Mouse (Mus musculus) frontal cortex, adult 2 months (tissue): Measurements from ENCODE around the gene Sacm1l. TPM values are rescaled to one million over a fixed set of nuclear protein-coding genes. Genes with fewer than 3 reads are reported as not detected.

Experiments used
- DNase-seq, 2 experiments: peaks; one replicate each; pipeline ENCODE4 v3.0.0; 2022; ENCODE audit warnings: low spot score in 1 of 2; ENCODE audit errors: extremely low spot score in 1 of 2
- polyA plus RNA-seq: library from polyadenylated mRNA; depleted of rRNA; stranded (reverse); fragments of >200 nt; gene quantifications from 2 replicates; pipeline ENCODE4 v1.2.3, GENCODE M21; 2012; rRNA removed

Sacm1l gene
- 37.3 and 40.8 TPM in 2 replicates for polyA plus RNA-seq

GRCm38 (mm10) chr9:123529392-123530157 is at the start of gene Sacm1l:
Sacm1l (plus strand) TSS chr9:123529759.
- peak; percentile 98 to 99 for DNase-seq

- DNase-seq: no peak
These were observed 49.7 kb upstream of the Sacm1l start for GRCm38 (mm10) chr9:123479876-123480252.

DNA sequence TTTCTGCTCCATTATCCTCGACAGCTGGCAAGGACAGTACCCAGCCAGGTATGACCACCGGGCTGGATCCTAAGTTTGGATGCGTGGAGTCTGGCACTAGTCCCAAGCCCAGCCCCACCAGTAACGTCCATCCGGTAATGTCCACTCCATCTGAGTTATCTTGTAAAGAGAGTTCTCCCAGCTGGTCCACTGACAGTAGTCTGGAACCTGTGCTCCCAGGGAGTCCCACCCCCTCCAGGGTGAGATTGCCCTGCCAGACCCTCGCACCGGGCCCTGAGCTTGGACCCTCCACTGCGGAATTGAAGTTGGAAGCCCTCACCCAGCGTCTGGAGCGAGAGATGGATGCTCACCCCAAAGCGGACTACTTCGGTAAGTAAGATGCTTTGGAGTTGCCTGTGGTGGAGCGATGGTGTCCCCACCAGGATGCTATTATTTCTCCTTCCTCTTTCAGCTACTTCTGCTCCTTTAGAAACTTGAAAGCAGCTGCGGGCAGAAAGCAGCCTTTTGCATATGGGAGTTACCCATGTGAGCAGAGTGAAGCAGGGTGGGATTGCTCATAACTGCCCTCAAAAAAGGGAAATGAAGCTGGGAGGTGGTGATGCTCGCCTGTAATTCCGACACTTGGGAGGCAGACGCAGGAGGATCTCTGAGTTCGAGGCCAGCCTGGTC is 49.2 kb upstream of the Sacm1l start:
- DNase-seq: no peak

DNA sequence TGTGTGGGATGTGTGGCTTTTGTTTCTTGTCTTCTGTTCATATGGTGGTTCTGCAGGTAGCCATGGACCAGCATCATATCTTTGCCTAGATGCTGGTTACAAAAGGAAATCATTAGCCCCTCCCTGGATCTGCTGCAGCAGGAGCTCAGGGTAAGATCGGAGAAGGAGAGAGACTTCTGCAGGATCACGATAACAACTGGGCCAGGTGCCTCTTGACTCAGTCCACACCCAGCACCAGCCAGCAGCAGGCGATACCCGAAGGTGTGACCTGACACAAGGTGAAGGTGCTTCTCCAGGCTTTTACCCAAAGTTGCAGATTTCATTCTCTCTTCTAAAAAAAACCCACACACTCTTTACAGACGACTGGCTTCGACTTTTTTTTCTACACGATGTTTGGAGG is 48.4 kb upstream of the Sacm1l start:
- DNase-seq: no peak

DNA sequence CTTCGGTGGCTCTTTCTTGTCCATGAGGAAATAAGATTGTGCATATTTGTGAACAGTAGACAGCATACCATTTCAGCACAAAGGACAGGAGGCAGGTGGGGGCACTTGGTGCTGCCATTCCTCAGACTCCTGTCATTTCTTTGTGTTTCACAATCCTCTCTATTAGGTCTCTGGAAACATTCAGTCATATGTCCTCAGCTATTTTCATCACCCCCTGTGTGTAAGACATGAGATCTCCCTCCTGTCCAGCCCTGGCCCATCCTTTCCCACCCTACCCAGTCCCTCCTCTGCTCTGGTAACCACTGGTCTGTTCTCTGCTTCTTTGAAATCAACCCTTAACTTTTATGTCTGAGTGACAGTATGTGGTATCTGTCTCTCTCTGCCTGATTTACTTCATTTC is 46.0 kb upstream of the Sacm1l start:
- no peak for DNase-seq

DNA sequence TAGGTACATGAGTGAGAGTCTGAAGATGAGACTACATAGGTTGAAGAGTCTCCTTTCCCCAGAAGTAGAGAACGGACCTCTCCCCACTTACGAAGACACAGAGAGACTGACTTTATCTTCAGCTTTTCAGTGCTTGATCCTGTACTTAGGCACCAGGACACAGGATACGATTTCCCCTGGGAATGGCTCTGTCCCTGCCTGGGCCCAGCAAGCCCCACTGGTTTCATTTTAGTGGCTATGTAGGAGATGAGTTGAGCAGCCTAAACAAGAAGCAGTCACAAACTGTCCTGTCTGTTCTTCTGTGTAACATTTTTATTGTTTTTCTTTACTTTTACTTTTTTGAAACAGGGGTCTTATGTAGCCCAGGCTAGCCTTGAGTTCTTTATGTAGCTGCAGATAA is 44.7 kb upstream of the Sacm1l start:
- no peak for DNase-seq

- DNase-seq: no peak
These were observed 44.0 kb upstream of the Sacm1l start for GRCm38 (mm10) chr9:123485561-123485960.

- DNase-seq: no peak
These were observed 42.9 kb upstream of the Sacm1l start for GRCm38 (mm10) chr9:123486635-123487034.

- DNase-seq: no peak
These were observed 40.5 kb upstream of the Sacm1l start for GRCm38 (mm10) chr9:123489073-123489472.

DNA sequence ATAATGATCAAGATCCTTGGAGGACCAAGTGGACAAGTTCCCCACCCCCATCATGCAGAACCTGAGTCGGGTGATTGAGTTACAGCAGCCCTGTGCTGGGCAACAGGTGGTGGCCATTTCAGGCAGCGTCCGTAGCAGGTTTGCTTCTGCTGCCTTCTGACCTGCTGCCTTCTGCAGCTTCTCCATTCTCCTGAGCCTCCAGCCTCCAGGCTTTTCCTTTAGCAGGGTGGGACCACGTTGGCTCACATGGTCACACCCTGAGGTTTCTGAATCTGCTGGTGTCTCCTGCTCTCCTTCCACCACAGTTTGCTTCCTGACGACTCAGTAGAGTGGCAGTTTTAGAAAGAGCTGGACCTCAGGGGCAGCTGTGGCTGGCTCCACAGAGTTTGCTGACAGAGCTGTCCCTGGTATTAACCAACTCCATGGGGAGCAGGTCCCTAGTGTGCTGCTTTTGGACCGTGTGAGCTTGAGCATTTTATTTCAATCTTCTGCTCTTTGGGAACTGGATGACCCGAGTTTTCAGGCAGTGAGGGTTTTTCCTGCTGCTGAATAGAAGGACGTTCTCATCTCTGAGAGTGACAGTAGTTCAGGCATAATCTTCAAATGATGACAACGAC is 39.7 kb upstream of the Sacm1l start:
- DNase-seq: no peak

DNA sequence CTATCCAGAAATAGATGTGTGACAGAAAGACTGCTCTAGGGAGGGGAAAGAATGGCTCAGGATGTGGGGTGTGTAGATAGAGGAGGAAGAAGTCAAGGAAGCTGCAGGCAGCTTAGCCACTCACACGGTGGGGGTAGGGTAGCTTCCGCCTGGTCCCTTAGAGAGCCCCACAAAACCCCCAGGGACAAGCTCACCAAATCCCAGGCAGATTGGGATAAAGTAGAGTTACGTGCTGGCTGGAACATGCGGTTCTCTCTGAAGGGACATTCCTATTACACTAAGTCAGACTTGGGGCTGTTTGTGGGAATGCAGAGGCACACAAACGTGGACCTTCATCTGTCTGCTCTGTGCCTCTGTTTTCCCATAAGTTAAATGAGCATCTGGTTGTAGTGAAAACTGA is 38.6 kb upstream of the Sacm1l start:
- no peak for DNase-seq

DNA sequence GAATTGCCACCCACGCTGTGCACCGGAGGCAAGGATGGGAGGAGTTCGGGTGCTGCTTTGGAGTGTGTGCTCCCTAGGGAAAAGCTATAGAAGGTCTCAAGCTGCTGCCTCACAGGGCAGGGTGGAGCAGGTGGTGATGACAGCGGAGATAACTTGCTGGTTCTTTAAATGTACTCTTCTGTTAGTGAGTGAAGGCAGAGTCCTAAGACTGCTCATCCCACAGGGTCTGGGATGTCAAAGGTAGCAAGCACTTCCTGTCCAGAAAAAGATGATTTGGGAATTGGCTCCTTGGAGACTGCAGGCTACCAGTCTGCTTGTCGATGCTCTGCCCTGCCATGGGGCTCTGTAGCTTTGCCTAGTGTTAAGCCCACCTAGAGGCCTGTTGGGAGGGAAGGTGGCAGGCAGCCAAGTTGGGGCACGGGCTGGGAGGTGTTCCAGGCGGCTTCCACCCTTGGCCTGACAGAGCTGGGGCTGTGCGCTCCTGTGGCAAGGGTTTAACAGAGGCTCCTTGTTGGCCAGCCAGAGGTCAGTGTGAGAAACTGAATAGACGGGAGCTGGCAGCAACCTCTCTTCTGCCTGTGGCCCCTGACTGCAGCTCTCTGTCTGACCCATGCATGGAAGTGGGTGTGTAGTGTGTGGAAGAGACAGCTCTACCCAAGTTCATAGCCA is 37.5 kb upstream of the Sacm1l start:
- peak in 1 of 2 experiments; percentile 50 for DNase-seq

GRCm38 (mm10) chr9:123496665-123497064 is 32.9 kb upstream of the Sacm1l start:
- no peak for DNase-seq

GRCm38 (mm10) chr9:123497906-123498305 is 31.7 kb upstream of the Sacm1l start:
- DNase-seq: no peak

GRCm38 (mm10) chr9:123500480-123500879 is 29.1 kb upstream of the Sacm1l start:
- DNase-seq: no peak

- peak; percentile 71 for DNase-seq
These were observed 26.3 kb upstream of the Sacm1l start for GRCm38 (mm10) chr9:123503171-123503834.

DNA sequence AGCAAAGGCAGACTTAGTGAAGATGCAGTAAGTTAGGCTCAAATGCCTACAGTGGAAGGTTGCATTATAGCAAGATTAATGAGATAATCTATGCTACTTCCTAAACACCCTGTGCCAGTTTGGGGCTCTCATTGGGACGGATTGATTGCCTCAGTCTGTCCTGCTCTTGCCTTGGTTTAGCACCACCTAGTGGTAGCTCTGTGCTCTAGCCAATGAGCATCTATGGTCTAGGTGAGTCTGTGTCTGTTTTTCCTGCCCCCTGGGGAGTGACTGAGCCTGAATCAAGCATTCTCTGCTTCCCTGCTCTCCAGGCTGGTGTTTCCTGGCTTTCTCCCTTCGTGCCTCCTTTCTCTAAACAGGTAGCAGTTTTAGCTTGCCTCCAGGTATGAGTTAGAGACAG is 25.2 kb upstream of the Sacm1l start:
- peak in 1 of 2 experiments; percentile 60 for DNase-seq

- no peak for DNase-seq
These were observed 24.0 kb upstream of the Sacm1l start for GRCm38 (mm10) chr9:123505598-123505997.

DNA sequence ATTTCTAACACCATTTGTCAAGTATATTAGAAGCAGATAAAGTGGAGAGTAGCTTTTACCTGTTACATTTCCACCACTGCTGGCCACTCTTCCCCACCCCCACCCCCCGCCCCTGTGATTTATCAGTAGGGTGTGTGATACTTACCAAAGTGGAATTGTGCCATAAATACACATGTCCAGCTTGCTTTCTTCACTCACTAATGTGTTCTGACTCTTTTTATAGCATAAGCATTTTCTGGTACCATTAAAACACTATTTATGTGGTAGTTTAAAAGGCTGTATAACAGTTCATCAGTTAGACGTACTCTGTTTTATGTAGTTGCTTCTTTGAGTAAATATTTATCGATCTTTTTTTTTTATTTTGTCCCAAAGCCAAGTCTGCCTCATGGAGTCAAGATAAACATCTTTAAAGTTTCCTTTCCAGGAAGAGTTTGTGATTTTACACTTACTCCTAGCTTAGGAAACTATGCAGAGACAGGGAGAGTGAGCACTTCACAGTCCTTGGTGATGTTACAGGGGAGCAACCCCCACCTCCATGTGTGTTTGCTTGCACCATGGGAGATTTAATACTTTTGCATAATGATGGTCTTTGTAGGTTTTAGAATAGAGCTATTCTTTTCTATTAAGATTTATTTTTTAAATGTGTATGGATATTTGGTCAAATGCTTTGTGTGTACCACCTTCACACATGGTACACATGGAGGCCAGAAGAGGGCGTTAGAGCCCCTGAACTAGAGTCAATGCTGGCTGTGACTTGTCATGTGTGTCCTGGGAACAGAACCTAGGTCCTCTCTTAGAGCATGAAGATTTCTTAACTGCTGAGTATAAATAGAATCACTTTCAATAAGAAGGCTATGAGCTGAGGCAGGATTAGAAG is 23.1 kb upstream of the Sacm1l start:
- no peak for DNase-seq

- DNase-seq: peak in 1 of 2 experiments; percentile 46
These were observed 22.2 kb upstream of the Sacm1l start for GRCm38 (mm10) chr9:123507380-123507779.
